Mouse (Mus musculus) G1E (cell line): ENCODE measurements around the gene Hapln2.

Experiments used
- CTCF ChIP-seq: IDR thresholded peaks from 2 replicates; pipeline ENCODE4 v1.5.1; 2012; ENCODE audit warnings: low read depth, low read length, inconsistent platforms, mixed read lengths
- GATA1 ChIP-seq: IDR thresholded peaks from 2 replicates; pipeline ENCODE4 v1.6.1; 2012; ENCODE audit warnings: borderline replicate concordance, low read length, inconsistent platforms, mixed read lengths
- GATA2 ChIP-seq: IDR thresholded peaks from 2 replicates; pipeline ENCODE4 v1.6.1; 2012; ENCODE audit warnings: low read depth, low read length, inconsistent platforms, borderline replicate concordance
- POLR2AphosphoS5 ChIP-seq: IDR thresholded peaks from 2 replicates; pipeline ENCODE4 v1.6.1; 2012; ENCODE audit warnings: low read depth, low read length, inconsistent platforms; ENCODE audit not compliant: insufficient replicate concordance

DNA sequence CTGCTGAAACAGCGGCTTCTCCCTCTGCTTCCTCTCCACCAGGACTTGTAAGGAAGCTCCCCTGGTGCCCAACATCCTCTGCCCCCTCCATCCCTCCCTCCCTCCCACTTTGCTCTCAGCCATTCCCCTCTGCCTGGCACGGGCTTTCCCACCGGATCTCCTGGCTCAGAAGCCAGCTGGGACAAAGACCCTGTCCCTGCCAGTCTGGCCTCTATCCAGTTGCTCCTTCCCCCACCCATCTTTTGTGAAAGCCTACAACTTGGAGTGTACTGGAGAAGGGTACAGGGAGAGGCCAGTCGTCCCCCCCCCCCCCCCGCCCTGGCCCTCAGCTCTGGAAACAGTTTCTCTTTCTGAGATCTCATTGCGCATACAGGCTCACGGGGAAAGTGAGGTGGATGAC lies 28.6 kb downstream of the Hapln2 start:
- TF ChIP-seq GATA1 (no peak), CTCF (no peak), POLR2AphosphoS5 (no peak), GATA2 (no peak)
